Mouse (Mus musculus) heart, adult 2 months (tissue): ENCODE results near the gene Plscr2.

Experiments
- CTCF ChIP-seq: fragments of 200-600 bp; IDR thresholded peaks from 2 replicates; pipeline ENCODE4 v1.8.1; 2022; ENCODE audit warnings: antibody characterized with exemption, mild to moderate bottlenecking, moderate library complexity
- EP300 ChIP-seq: fragments of 200-500 bp; IDR thresholded peaks from 2 replicates; pipeline ENCODE4 v1.6.1; 2011; ENCODE audit warnings: low read depth, low read length, control low read depth; ENCODE audit not compliant: insufficient read depth
- POLR2A ChIP-seq: fragments of 200-500 bp; IDR thresholded peaks from 2 replicates; pipeline ENCODE4 v1.6.1; 2011; ENCODE audit warnings: mild to moderate bottlenecking, low read depth, low read length, control low read depth; ENCODE audit not compliant: insufficient read depth

DNA sequence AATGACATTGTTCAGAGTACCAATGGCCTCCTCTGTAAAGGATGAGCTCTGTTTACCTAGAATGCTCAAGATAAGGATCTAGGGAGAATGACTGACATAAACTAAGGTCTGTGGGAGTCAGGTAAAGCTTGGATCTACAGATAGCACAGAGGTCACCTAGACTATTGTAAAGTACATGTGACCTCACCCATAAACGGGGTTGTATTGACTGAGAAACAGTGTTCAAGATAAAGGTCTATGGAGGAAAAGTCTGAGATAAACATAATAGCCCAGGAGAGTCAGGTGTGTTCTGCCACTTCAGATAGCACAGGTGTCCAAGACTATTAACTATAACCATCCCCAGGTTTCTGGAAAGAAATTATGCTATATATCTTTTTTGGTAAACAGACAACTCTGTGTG lies 63.6 kb downstream of the Plscr2 start:
- TF ChIP-seq CTCF (no peak), POLR2A (no peak), EP300 (no peak)
